Mouse (Mus musculus) testis, adult 2 months (tissue): ENCODE data around the gene Bms1.

Experiments
- CTCF ChIP-seq: fragments of 200-500 bp; IDR thresholded peaks from 2 replicates; pipeline ENCODE4 v1.5.1; 2012; ENCODE audit warnings: low read depth, mild to moderate bottlenecking, inconsistent platforms, low read length, moderate library complexity; ENCODE audit not compliant: control insufficient read depth, insufficient read depth, insufficient replicate concordance
- POLR2A ChIP-seq: fragments of 200-500 bp; IDR thresholded peaks from 2 replicates; pipeline ENCODE4 v1.6.1; 2012; ENCODE audit warnings: low read depth, mild to moderate bottlenecking, inconsistent platforms, low read length, moderate library complexity; ENCODE audit not compliant: control insufficient read depth

DNA sequence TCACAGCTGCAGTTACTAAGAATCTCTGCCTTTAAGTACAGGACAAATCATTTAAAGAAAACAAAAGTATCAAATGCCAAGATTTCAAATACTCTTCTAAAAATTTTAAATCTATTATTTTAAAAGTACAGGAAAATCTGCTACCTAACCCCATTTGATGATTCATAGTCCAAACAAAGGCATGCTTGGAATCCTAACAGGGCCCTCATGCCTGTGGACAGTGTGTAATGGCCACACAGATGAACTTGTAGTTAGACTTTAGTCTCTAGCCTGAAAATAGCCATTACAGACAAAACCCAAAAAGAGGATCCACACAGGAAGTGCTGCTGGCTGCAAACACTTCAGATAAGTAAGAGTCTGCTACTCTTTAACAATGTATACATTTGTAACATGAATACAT lies 28.5 kb downstream of the Bms1 start:
- TF ChIP-seq POLR2A (no peak), CTCF (no peak)
